Mouse (Mus musculus) heart, postnatal 0 days (tissue): ENCODE data around the gene Tmem132c.

Source experiments
- CTCF ChIP-seq: IDR thresholded peaks from 2 replicates; pipeline ENCODE4 v1.5.1; 2016; ENCODE audit warnings: antibody characterized with exemption, control low read depth, low read depth
- EP300 ChIP-seq: IDR thresholded peaks from 2 replicates; pipeline ENCODE4 v1.6.1; 2016; ENCODE audit warnings: antibody characterized with exemption, low read depth

GRCm38 (mm10) chr5:127511653-127512052 lies 270.0 kb downstream of the Tmem132c start:
- TF ChIP-seq CTCF (peak; percentile 9; the same call in 1 of the 2 replicates), EP300 (no peak)
